Mouse (Mus musculus) C2C12 (cell line): ENCODE results near the gene Paqr9. TPM values are rescaled to one million over a fixed set of nuclear protein-coding genes. Genes with fewer than 3 reads are reported as not detected.

ENCODE experiments used
- H3K27me3 ChIP-seq: one replicate; pipeline ENCODE4 v1.6.1; 2011; ENCODE audit not compliant: control insufficient read depth, insufficient read depth, insufficient read length
- H3K36me3 ChIP-seq: one replicate; pipeline ENCODE4 v1.6.1; 2011; ENCODE audit not compliant: control insufficient read depth, insufficient read depth
- H3K4me3 ChIP-seq: one replicate; pipeline ENCODE4 v1.5.1; 2011; ENCODE audit warnings: mild to moderate bottlenecking, control low read depth; ENCODE audit not compliant: poor library complexity, insufficient read depth, severe bottlenecking
- H3K79me2 ChIP-seq: one replicate; pipeline ENCODE4 v1.6.1; 2011; ENCODE audit not compliant: control insufficient read depth, insufficient read depth
- H3K79me3 ChIP-seq: one replicate; pipeline ENCODE4 v1.6.1; 2011; ENCODE audit warnings: low read depth, control low read depth
- H3ac ChIP-seq: one replicate; pipeline ENCODE3; 2011; ENCODE audit warnings: low read depth; ENCODE audit not compliant: control insufficient read depth, insufficient read length
- CEBPB ChIP-seq: IDR thresholded peaks from one replicate; pipeline ENCODE4 v1.6.1; 2011; ENCODE audit warnings: low read depth, mild to moderate bottlenecking, control low read depth, moderate library complexity
- CTCF ChIP-seq: IDR thresholded peaks from one replicate; pipeline ENCODE4 v1.5.1; 2011; ENCODE audit not compliant: control insufficient read depth, insufficient read depth, insufficient read length
- FOSL1 ChIP-seq: IDR thresholded peaks from one replicate; pipeline ENCODE4 v1.8.0; 2011; ENCODE audit warnings: mild to moderate bottlenecking, low read length; ENCODE audit not compliant: poor library complexity, insufficient read depth, severe bottlenecking
- MAX ChIP-seq: IDR thresholded peaks from one replicate; pipeline ENCODE4 v1.6.1; 2011; ENCODE audit warnings: mild to moderate bottlenecking, control low read depth
- MYOD1 ChIP-seq: IDR thresholded peaks from one replicate; pipeline ENCODE4 v1.6.1; 2011; ENCODE audit warnings: low read depth; ENCODE audit not compliant: control insufficient read depth, insufficient read length
- MYOG ChIP-seq: IDR thresholded peaks from one replicate; pipeline ENCODE4 v1.6.1; 2011; ENCODE audit not compliant: control insufficient read depth, insufficient read length; ENCODE audit errors: extremely low read depth
- USF1 ChIP-seq: IDR thresholded peaks from one replicate; pipeline ENCODE4 v1.6.1; 2011; ENCODE audit warnings: low read depth, mild to moderate bottlenecking, control low read depth, moderate library complexity
- polyA plus RNA-seq: library from polyadenylated mRNA; unstranded; fragments of >200 nt; fragmentation: generic; extraction: Trizol; gene quantifications from one replicate; pipeline ENCODE4 v1.2.1, GENCODE M21; 2012; ENCODE audit warnings: missing spikeins

The Paqr9 gene
- polyA plus RNA-seq, 1 experiment, result under 0.01 TPM

DNA sequence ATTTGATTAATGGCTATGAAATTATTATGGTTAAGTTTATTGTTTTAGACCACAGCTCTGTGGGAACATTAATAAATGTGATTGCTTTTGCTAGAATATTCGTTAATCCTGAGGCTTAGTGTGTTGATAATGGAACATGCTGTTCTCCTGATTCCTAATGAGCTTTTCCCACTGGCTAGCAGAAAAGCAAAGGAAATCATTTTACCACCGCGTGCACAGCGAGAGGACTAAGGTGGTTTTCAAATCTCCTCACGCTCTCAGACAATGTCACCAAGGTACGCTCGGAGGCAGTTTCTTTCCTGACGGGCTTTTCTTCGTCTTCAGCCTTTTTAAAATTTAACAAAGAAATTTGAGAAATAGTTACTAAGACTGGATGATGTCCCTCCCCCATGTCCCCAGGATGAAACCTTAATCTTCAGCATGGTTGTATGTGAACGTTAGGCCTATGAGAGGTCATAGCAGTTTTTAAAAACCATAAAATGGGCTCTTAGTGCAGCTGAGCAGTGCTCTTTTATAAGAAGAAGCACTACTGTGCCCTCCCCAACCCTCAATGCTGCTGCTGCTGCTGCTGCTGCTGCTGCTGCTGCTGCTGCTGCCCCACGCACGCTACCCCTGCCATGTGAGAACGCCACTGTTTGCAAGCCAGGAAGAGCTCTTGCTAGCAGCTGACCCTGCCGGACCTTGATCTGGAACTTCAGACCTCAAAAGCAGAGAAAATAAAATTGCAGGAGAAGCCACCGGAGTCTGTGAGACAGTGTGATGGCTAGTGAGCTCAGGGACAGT, 17.6 kb upstream of the Paqr9 start:
- Histone ChIP-seq H3K79me2 (no peaks in the 10 kb centered on the region), H3K27me3 (no peaks in the 10 kb centered on the region), H3K36me3 (no peaks in the 10 kb centered on the region), H3ac (no peak overlapping the region), H3K4me3 (no peak overlapping the region), H3K79me3 (no peaks in the 10 kb centered on the region)
- TF ChIP-seq CTCF (no peak), FOSL1 (no peak), MYOD1 (no peak), CEBPB (no peak)

DNA sequence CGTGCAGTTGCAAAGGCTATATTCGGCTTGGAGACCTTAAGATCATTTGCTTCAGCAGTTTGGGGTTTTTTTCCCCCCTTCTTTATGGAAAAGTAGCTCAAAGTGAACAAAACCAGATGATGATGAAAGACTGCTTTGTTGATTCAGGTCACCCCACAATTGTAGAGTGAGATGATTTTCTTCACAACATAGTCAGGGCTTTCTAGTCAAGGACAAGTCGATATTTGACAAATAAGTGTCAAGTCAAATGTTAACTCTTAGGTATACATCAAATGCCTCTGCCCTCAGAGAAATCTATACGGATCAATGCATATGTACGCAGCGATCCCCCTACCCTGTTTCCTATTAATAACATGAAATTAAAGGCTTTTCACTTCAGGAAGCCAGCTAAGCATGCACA, 17.0 kb upstream of the Paqr9 start:
- TF ChIP-seq CEBPB, result no peak
- TF ChIP-seq USF1, result no peak
- TF ChIP-seq CTCF, result no peak
- TF ChIP-seq MAX, result no peak
- no peak for TF ChIP-seq FOSL1
- TF ChIP-seq MYOG, result no peak
- TF ChIP-seq MYOD1, result no peak
- H3K4me3 ChIP-seq, result no peak overlapping the region
- no peaks in the 10 kb centered on the region for H3K79me3 ChIP-seq
- no peaks in the 10 kb centered on the region for H3K36me3 ChIP-seq
- no peaks in the 10 kb centered on the region for H3K79me2 ChIP-seq
- no peak overlapping the region for H3ac ChIP-seq
- no peaks in the 10 kb centered on the region for H3K27me3 ChIP-seq

DNA sequence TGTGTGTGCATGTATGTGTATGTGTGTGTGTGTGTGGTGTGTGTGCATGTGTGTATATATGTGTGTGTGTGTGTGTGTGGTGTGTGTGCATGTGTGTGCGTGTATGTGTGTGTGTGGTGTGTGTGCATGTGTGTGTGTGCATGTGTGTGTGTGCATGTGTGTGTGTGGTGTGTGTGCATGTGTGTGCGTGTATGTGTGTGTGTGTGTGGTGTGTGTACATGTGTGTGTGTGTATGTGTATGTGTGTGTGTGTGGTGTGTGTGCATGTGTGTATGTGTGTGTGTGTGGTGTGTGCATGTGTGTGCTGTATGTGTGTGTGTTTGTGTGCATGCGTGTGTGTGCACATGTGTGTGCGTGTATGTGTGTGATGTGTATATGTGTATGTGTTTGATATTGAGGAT, 14.9 kb upstream of the Paqr9 start:
- Histone ChIP-seq H3K36me3 (no peaks in the 10 kb centered on the region), H3K79me3 (no peaks in the 10 kb centered on the region)
- no peak for TF ChIP-seq MAX

DNA sequence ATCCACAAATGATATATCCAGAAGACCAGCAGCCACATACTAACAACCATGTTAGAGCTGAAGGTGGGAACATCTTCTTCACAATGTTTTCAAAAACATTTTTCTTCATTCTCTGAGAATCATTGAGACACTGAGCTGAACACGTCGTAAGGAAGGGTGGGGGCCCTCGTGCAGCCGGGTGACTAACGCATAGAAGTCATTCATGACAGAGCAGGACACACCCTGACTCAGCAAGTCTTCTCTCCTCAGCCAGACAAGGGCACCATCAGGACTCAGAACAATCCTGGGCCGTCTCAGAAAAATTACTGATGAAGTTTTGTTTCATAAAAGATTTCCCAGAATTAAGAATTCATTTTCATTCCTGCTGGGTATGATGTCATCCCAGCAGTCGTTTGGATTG, 12.8 kb upstream of the Paqr9 start:
- Histone ChIP-seq H3K36me3 (no peaks in the 10 kb centered on the region), H3ac (no peak overlapping the region), H3K27me3 (no peaks in the 10 kb centered on the region), H3K79me3 (no peaks in the 10 kb centered on the region), H3K79me2 (no peaks in the 10 kb centered on the region), H3K4me3 (no peak overlapping the region)
- no peak for TF ChIP-seq FOSL1
- TF ChIP-seq CTCF, result no peak
- TF ChIP-seq USF1, result no peak
- no peak for TF ChIP-seq MAX
- TF ChIP-seq MYOG, result no peak

More for the DNA sequence above, 14.9 kb upstream of the Paqr9 start:
- Histone ChIP-seq H3ac (no peak overlapping the region), H3K79me2 (no peaks in the 10 kb centered on the region), H3K4me3 (no peak overlapping the region), H3K27me3 (no peaks in the 10 kb centered on the region)

DNA sequence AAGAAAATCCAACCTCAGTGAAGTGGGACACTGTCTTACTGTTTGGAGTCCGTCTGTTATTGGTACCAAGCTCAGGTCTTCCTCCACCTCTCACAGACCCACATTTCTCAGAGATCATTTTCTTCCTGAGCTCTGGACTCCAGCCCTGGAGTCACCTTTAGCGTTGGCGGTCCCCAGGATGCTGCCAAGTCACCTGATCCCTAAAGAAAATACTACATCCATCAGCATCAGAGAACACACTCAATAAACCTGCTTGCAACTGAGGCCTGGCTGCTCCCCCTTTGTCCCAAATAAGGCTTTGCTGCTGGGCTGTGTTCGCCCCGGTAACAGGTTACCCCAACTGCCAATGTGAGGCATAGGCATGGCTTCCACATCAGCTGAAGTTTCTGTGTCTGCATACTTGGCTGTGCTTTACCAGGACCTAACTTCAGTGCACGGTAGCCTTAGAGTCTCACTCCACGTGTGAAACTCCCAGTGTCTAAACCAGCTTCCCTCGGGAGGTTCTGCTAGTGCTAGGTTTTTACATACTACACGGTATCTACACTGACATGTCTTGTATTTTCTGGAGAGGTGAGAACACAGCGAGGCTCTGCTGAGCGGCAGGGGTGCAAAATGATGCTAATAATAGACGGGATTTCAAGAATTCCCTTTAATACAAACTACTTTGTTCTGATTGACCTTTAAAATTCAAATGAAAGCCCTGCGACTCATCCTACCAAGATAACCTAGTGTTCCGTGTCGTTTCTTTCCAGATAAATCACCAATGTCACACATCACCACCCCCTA, 9.6 kb upstream of the Paqr9 start:
- TF ChIP-seq CTCF, result no peak
- TF ChIP-seq CEBPB, result no peak
- no peak for TF ChIP-seq MAX
- no peak for TF ChIP-seq FOSL1
- TF ChIP-seq MYOD1, result no peak
- no peak for TF ChIP-seq USF1
- TF ChIP-seq MYOG, result no peak
- Histone ChIP-seq H3K79me2 (no peaks in the 10 kb centered on the region), H3K36me3 (no peaks in the 10 kb centered on the region), H3ac (no peak overlapping the region), H3K79me3 (no peaks in the 10 kb centered on the region), H3K4me3 (no peak overlapping the region), H3K27me3 (peaks cover 3% of the 10 kb centered on the region)

DNA sequence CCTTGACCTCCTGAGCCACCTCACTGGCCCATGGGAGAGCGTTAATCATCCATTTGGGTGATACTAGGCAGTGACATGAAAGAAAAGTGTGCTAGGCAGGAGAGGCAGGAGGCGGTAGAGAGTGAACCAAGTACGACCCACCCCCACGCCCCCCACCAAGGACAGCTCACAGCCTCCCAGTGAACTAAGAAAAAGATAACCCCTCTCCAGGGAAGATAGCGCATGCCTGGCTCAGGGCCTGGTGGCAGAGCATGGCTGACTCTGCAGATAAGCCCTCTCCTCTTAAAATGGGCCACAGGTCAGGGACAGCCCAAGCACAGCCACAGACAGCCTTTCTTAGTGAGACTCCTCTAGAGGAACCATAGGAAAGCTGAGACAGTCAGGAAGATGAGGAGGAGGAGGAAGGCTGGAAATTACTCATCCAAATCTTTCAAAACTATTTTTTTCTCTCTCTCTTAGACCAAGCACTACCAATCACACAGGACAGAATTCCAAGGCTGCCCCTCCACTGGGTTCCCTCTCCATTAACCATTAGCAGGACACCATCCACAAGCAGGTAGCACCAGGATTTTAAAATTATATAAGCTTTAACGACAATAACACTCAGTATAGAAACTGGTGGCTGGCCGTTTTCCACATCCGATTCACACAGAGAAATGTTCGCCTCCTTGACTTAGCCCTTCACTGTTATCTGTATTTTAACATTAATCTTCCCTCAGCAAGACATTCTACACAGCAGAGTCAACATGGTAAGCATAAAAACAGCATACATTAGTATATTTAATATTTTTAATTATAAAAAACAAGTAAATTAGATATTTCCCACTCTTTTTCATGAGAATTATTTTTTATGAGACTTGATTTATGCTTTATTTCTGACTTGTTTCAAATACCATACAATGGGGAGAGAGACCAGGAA, 8.3 kb upstream of the Paqr9 start:
- TF ChIP-seq USF1, result no peak
- no peak for TF ChIP-seq CTCF
- no peak for TF ChIP-seq MYOD1
- no peak for TF ChIP-seq MYOG
- TF ChIP-seq CEBPB, result no peak
- TF ChIP-seq FOSL1, result no peak
- TF ChIP-seq MAX, result no peak
- no peaks in the 10 kb centered on the region for H3K79me3 ChIP-seq
- no peak overlapping the region for H3ac ChIP-seq
- H3K4me3 ChIP-seq, result no peak overlapping the region
- H3K79me2 ChIP-seq, result no peaks in the 10 kb centered on the region
- no peaks in the 10 kb centered on the region for H3K36me3 ChIP-seq
- H3K27me3 ChIP-seq, result peaks cover 9% of the 10 kb centered on the region
